Mouse (Mus musculus): ENCODE data around the gene Maml1.

The Maml1 gene

DNA sequence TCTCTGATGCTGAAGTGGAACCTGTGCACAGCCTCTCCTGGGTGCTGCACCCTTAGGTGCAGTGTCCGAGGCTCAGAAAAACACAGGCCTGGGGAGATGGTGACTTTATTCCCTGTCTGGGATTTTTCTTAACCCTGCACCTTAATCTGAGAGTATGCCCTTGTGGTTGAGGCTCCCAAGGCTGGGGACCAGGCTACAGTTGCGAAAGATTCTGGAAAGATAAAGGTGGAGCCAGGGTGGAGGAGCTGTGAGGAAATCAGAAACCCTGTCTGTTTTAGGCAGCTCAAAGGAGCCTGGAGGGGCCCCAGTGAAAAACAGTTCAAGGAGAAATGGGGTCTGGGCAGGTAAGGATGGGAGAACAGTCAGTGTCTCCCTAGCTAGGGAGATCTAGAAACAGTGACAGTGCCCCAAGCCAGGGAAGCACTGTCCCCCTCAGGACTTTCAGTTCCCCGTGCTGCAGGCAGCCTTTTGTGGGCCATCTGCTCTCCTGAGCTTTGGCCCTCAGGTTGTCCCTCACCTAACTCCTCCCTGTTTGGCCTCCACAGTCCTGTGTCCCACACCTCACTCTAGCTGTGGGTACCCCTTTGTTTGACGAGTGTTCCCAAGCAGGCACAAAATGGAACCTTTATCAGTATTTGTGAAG, 75.3 kb downstream of the Maml1 start:
- no peak for DNase-seq

DNA sequence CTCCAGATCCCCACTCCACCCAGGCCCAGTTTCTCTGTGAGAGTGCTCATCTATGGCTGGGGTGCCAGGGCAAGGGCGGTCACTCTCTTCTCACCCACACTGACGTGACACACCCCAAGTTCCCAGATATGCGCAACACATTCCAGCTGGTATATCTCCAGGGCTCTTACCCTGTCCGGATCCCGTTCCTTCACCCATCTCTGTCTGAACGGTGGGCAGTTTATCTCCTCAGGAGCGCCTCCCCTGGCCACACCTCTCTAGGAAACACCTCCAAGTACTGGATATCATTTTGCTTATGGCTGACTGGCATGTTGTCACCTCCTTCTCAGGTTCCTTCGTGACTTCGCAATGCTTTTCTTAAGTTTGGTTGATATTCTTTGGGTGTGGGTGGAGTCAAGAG, 76.5 kb downstream of the Maml1 start:
- no peak for DNase-seq

DNA sequence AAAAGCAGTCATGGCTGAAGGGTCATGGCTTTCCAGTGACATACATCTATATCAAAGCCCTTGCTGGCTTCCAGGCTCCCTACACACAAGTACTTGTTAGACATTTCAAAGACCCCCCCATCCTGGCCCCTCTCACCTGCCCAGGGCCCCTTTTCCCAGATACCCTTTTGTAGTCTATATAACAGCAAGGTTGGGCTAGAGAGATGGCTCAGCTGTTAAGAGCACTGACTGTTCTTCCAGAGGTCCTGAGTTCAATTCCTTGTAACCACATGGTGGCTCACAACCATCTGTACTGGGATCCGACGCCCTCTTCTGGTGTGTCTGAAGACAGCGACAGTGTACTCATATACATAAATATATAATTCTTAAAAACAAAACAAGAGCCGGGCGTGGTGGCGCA, 77.5 kb downstream of the Maml1 start:
- DNase-seq: no peak

- peak; percentile 94 for DNase-seq
Measured at GRCm38 (mm10) chr11:50212848-50213758, 79.0 kb downstream of the Maml1 start.

GRCm38 (mm10) chr11:50212060-50212739, 79.9 kb downstream of the Maml1 start:
- no peak for DNase-seq

DNA sequence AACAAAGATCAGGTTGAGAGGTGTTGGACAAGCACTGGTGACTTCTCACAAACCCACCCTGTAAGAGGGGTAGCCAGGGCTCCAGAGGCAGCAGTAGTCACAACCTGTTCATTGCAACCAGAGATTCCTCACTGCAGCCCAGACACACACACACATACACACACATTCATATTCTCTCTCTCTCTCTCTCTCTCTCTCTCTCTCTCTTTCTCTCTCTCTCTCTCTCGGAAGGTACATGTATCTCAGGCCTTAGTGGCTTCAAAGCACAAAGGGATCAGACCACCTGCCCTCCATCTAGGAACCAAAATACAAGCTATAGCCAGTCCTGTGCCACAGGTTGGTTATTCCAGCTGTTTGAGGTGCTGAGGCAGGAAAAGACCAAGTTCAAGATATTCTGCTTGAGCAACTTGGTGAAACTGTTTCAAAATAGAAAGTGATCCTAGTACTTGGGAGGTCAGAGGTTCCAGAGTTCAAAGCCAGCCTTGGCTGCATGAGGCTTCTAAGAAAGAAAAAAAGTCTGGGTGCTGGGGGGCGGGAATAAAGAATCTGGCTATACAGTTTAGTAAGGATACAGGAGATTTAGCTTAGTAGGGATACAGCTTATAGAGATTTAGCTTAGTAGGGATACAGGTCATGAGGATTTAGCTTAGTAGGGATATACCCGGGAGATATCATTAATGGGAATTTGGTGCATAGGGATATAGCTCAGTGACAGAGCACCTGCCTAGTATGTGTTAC, 80.6 kb downstream of the Maml1 start:
- no peak for DNase-seq

DNA sequence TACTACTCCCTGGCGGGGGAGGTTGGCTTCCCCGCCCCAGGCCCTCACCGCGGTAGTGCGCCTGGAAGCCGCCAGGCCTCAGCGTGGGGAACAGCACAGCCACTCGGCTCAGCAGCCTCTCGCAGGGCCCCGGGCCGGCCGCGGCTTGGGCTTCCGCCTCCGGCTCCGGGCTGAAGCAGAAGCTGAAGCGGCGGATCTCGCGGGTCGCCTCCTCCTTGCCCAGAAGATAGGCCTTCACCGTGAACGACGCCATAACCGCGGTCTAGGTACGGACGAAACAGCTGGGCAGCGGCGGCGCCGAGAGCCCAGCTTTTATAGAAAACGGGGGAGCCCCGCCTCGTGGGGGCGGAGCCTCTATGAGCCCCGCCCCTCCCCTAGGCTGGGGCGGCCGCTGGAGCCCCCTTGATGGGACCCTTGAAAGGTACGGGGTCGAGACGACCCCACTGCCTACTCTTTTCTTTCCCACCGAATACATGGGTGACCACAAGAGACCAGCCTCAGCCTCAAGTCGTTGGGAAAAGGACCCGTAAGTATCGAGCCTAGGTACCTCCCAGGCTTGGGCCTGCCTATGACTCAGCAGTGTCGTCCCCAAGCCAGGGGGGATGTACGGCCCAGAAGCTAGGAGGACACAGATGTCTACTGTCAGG, 81.5 kb downstream of the Maml1 start, which contains the start of the genes Sqstm1 and Mgat4b:
Gene Sqstm1 (minus strand): TSS at position 323 of the 647 bp plus-strand sequence.
Gene Mgat4b (plus strand): TSS at position 386 of the 647 bp plus-strand sequence.
- peak; percentile 91 for DNase-seq

GRCm38 (mm10) chr11:50210101-50210504, 82.0 kb downstream of the Maml1 start:
- DNase-seq: peak; percentile 84

- no peak for DNase-seq
Measured at GRCm38 (mm10) chr11:50208039-50208438, 84.1 kb downstream of the Maml1 start.

GRCm38 (mm10) chr11:50207344-50207743, 84.8 kb downstream of the Maml1 start:
- no peak for DNase-seq

GRCm38 (mm10) chr11:50206037-50206436, 86.1 kb downstream of the Maml1 start:
- no peak for DNase-seq
